Mouse (Mus musculus): ENCODE measurements around the gene Prodh2. TPM values are rescaled to one million over a fixed set of nuclear protein-coding genes. Genes with fewer than 3 reads are reported as not detected.
"Not testable (repeated sequence)": the region's sequence is repeated elsewhere in the genome, so short reads cannot be mapped to it uniquely, and the experiment has no call there.

Gene Prodh2
- polyA plus RNA-seq, 1 experiment from 2014 or later: not detected

DNA sequence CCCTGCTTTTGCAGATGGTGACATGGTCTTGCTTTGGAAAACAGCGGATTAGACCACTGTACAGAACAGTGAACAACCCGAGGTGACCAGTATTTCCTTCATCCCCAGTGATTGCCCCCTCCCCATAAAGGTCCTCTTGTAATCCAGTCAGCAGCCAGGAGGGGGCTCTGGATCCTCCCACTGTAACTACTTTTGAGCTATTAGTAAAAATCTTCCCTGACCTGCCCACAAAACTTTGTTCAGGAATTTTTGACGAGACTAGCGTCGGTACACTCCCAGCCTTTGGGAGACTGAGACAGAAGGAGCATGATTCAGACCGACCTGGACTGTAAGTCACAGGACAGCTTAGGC, 2.5 kb upstream of the Prodh2 start:
- 14% methylated on average over 6 of the region's 6 CpGs for WGBS
- no peak overlapping the region for H3K4me3 ChIP-seq
- no peak for ATAC-seq (ENCODE audit: insufficient number of reproducible peaks, insufficient read depth, low FRiP score, low TSS enrichment)

DNA sequence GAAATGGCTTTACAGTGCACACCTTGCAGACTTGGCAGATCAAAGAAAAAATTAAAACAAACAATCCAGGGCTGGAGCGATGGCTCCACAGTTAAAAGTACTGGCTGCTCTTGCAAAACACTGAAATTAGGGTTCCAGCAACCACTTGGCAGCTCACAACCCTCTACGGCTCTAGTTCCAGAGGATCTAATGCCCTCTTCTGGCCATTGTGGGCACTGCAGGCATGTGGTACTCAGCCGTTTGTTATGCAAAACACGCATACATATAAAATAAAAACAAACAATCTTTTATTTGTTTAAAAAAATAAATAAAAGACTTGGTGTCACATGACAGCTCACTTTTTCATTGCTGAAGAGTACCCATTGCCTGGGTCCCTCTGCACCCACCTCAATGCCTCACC, 657 bp upstream of the Prodh2 start:
- H3K9ac ChIP-seq: no peak overlapping the region
- H3K36me3 ChIP-seq: no peaks in the 10 kb centered on the region
- ATAC-seq (ENCODE audit: insufficient number of reproducible peaks, insufficient read depth, low FRiP score, low TSS enrichment): no peak
- H3K4me1 ChIP-seq: no peaks in the 10 kb centered on the region
- no peak overlapping the region for H3K4me2 ChIP-seq (replicated peaks)
- peaks cover 7% of the 10 kb centered on the region; the same call in 1 of the 2 replicates for H3K27me3 ChIP-seq
- WGBS: 15% methylated on average over 4 of the region's 4 CpGs
- no peak overlapping the region for H3K27ac ChIP-seq
- no peaks in the 10 kb centered on the region for H3K9me3 ChIP-seq
- H3K4me3 ChIP-seq: no peak overlapping the region

More for the DNA sequence above, 2.5 kb upstream of the Prodh2 start:
- Histone ChIP-seq H3K4me2 (replicated peaks) (no peak overlapping the region), H3K9me3 (no peaks in the 10 kb centered on the region), H3K27ac (no peak overlapping the region), H3K4me1 (no peaks in the 10 kb centered on the region), H3K9ac (no peak overlapping the region), H3K27me3 (peaks cover 7% of the 10 kb centered on the region; the same call in 1 of the 2 replicates), H3K36me3 (no peaks in the 10 kb centered on the region)

DNA sequence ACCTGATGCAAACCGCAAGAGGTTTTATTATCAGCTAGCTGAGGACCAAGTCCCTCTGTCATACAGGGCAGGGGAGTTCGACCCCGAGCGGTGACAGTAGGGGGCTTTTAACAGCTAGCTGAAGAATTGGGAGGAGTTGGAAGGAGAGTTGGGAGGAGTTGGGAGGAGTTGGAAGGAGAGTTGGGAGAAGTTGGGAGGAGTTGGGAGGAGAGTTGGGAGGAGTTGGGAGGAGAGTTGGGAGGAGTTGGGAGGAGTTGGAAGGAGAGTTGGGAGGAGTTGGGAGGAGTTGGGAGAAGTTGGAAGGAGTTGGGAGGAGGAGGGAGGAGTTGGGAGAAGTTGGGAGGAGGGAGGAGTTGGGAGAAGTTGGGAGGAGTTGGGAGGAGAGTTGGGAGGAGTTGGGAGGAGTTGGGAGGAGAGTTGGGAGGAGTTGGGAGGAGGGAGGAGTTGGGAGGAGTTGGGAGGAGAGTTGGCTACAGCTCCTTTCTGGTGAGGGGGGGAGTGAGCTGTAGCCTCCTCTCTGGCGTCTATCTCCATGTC, 2.2 kb downstream of the Prodh2 start:
- not testable (repeated sequence) for H3K27me3 ChIP-seq; H3K9ac ChIP-seq; H3K36me3 ChIP-seq; H3K9me3 ChIP-seq; H3K4me2 ChIP-seq (replicated peaks); ATAC-seq (ENCODE audit: insufficient number of reproducible peaks, insufficient read depth, low FRiP score, low TSS enrichment); H3K27ac ChIP-seq; H3K4me3 ChIP-seq; H3K4me1 ChIP-seq
- 60% methylated on average over 5 of the region's 5 CpGs for WGBS

DNA sequence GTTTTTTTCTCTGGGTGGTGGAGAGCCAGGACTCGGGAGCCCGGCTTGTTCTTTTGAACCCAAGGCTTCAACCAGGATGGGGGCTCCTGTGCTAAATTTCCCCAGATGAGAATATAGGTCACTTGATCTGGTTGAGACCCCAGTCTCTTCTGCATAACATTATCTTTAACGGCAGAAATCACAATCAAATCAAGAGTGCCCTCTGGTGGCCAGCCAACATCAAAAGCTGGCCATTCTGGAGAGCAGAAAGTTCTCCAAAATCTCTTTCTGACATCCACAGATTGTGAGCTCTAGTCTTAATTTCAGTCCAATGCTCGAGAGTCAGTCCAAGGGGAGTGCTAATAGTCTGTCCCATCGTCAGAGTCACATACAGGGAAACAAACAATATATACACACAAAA, 7.7 kb downstream of the Prodh2 start:
- not testable (repeated sequence) for ATAC-seq (ENCODE audit: insufficient number of reproducible peaks, insufficient read depth, low FRiP score, low TSS enrichment); H3K4me3 ChIP-seq; H3K9ac ChIP-seq; H3K9me3 ChIP-seq; H3K27me3 ChIP-seq; H3K36me3 ChIP-seq; H3K27ac ChIP-seq; H3K4me2 ChIP-seq (replicated peaks); H3K4me1 ChIP-seq
- whole genome bisulfite sequencing: 72% methylated on average over 5 of the region's 5 CpGs

DNA sequence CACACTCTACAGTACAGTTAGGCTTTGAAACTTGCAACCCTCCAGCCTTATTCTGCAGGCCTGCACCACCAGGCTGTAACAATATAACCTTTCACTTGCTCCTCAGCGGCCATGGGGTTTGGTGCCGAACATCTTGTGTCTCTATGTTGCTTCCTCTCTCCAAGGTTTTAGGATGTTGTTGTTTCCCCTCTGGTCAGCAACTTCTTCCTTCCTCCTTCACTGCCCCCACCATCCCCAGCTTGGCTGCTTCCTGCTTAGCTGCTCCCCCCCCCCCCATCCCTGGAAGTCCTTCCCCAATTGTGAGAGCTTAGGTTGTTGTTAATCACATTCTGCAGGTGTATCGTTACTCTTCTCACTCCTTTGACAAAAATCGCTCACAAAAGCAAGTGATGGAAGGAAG, 14.6 kb downstream of the Prodh2 start:
- H3K9ac ChIP-seq: no peak overlapping the region
- no peaks in the 10 kb centered on the region for H3K36me3 ChIP-seq
- 59% methylated on average over 4 of the region's 4 CpGs for WGBS
- H3K27me3 ChIP-seq: no peaks in the 10 kb centered on the region
- H3K4me2 ChIP-seq (replicated peaks): no peak overlapping the region
- H3K4me3 ChIP-seq: no peak overlapping the region
- no peak overlapping the region for H3K27ac ChIP-seq
- no peaks in the 10 kb centered on the region for H3K9me3 ChIP-seq
- ATAC-seq (ENCODE audit: insufficient number of reproducible peaks, insufficient read depth, low FRiP score, low TSS enrichment): no peak
- H3K4me1 ChIP-seq: no peaks in the 10 kb centered on the region

DNA sequence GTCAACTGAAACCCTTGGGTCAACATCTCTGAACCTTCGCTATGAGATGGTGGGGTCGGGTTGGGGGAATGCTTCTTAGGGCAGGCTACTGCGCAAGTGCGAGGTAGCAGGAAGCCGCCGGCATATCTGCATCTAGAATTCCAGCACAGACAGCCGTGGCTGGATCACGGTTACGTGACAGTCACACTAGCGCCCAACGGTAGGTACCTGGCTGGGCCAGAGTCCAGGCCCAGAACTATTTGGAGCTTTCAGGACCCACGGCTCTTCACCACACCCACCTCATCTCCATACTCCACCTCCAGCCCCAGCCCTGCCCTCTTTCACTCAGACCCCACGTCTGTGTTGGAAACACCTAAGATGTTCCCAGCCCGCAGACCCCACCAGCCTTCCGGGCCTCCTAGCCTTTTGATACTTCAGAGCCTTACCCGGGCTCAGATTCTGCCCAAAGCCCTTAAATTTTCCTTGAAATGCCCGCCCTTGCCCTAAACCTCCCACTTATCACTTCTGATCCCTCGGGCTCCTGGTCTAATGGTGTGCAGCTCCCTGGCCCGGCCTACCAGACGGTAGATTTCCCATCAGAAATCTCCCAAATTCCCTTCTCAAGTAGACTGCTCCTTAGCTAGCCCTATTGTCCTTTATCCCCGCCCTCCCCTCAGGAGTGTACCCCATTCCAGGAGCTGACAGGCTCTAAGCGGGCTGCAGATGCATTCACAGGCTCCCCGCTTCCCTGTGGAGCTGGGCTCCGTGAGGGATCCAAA, 21.8 kb downstream of the Prodh2 start:
- no peaks in the 10 kb centered on the region for H3K9me3 ChIP-seq
- 56% methylated on average over 24 of the region's 24 CpGs for WGBS
- H3K4me3 ChIP-seq: no peak overlapping the region
- H3K4me2 ChIP-seq (replicated peaks): no peak overlapping the region
- no peaks in the 10 kb centered on the region for H3K36me3 ChIP-seq
- no peaks in the 10 kb centered on the region; the same call in 1 of the 2 replicates for H3K27me3 ChIP-seq
- ATAC-seq (ENCODE audit: insufficient number of reproducible peaks, insufficient read depth, low FRiP score, low TSS enrichment): no peak
- H3K4me1 ChIP-seq: no peaks in the 10 kb centered on the region
- H3K27ac ChIP-seq: no peak overlapping the region
- no peak overlapping the region for H3K9ac ChIP-seq

DNA sequence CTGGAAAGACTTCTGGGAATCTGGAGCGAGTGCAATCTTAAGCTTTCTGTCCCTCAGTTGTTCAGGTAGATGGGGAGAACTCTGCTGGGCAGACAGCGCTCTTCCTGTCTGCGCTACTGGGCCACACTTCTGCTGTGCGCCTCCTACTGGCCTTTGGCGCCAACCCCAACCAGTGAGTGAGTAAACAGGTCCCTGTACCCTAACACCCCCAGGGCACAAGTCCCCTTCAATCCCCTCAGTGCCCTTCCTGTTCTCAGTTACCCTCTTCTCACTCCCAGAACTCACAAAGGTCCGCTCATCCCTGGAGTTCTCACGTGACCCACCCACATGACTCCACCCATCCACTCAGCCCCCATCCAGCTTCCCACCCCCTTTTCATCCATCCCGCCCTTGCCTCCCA, 24.9 kb downstream of the Prodh2 start:
- 29% methylated on average over 8 of the region's 8 CpGs for WGBS
- no peak for ATAC-seq (ENCODE audit: insufficient number of reproducible peaks, insufficient read depth, low FRiP score, low TSS enrichment)
- no peak overlapping the region for H3K4me3 ChIP-seq

DNA sequence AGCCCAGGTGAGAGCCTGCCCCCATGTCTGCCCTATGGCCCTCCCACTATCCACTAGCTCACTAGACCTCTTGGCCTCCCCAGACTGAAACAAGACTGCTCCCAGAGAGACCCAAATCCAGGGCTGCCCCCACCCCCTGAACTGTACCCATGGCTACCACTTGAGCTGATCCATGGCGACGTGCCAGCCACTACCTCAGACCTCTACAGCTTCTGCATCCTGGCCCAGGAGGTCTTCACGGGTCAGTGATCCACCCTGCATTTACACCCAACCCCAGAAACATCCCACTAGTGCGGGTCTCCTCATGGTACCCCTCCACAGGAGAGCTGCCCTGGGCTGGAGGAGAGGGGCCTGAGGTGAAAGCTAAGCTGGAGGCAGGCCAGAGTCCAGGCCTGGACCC, 27.0 kb downstream of the Prodh2 start:
- no peak for ATAC-seq (ENCODE audit: insufficient number of reproducible peaks, insufficient read depth, low FRiP score, low TSS enrichment)
- Histone ChIP-seq H3K36me3 (peaks cover 29% of the 10 kb centered on the region), H3K4me2 (replicated peaks) (no peak overlapping the region), H3K27me3 (no peaks in the 10 kb centered on the region), H3K4me3 (no peak overlapping the region), H3K27ac (no peak overlapping the region), H3K9ac (no peak overlapping the region), H3K4me1 (no peaks in the 10 kb centered on the region), H3K9me3 (no peaks in the 10 kb centered on the region)
- WGBS: 75% methylated on average over 4 of the region's 4 CpGs

More for the DNA sequence above, 24.9 kb downstream of the Prodh2 start:
- Histone ChIP-seq H3K4me1 (no peaks in the 10 kb centered on the region), H3K4me2 (replicated peaks) (no peak overlapping the region), H3K9ac (no peak overlapping the region), H3K36me3 (peaks cover 10% of the 10 kb centered on the region), H3K27me3 (no peaks in the 10 kb centered on the region; the same call in 1 of the 2 replicates), H3K27ac (no peak overlapping the region), H3K9me3 (no peaks in the 10 kb centered on the region)

DNA sequence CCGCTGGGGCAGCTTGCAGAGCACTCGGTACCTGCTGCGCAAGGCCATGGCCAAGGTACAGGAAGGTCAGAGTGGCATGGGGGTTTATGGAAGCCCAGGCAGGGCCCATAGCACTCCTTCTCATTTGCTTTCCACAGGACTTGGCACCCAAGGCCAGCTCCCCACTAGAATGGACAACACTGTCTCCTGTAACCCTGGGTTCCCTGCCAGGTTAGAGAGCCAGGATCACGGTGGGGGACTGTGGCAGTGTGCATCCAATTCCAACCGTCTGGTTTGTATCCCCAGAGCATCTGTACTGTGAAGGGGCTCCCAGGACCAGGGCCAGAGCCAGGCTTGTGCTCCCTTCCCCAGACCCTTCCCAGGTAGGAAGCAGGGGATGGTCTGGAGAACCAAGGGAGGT, 27.4 kb downstream of the Prodh2 start:
- Histone ChIP-seq H3K4me3 (no peak overlapping the region), H3K27ac (no peak overlapping the region), H3K27me3 (no peaks in the 10 kb centered on the region), H3K4me1 (peaks cover 2% of the 10 kb centered on the region), H3K9me3 (no peaks in the 10 kb centered on the region), H3K36me3 (peaks cover 30% of the 10 kb centered on the region), H3K4me2 (replicated peaks) (no peak overlapping the region), H3K9ac (no peak overlapping the region; the same call in 1 of the 2 replicates)
- 78% methylated on average over 5 of the region's 5 CpGs for WGBS
- ATAC-seq (ENCODE audit: insufficient number of reproducible peaks, insufficient read depth, low FRiP score, low TSS enrichment): no peak

DNA sequence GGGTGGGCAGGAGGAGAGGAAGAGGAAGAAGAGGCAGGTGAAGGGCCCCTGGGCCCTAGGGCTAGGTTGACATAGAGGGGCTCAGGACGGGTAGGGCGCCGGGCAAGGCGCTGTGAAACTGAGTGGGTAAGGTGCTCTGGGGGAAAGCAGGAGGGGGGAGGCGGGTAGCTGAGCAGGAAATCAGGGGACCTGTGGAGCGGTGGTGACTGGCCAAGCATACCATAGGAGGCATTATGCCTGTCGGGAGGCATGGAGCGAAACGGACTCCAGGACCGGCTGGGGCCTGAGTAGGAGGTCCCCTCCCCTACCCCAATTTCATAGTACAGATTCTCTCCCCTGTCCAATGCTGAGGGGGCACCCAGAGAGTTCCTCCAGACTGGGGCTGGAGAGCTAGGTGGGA, 29.4 kb downstream of the Prodh2 start:
- H3K9me3 ChIP-seq: no peaks in the 10 kb centered on the region
- H3K27ac ChIP-seq: no peak overlapping the region
- H3K36me3 ChIP-seq: peaks cover 50% of the 10 kb centered on the region
- ATAC-seq (ENCODE audit: insufficient number of reproducible peaks, insufficient read depth, low FRiP score, low TSS enrichment): no peak
- no peak overlapping the region for H3K4me2 ChIP-seq (replicated peaks)
- H3K9ac ChIP-seq: no peak overlapping the region
- WGBS: 73% methylated on average over 10 of the region's 10 CpGs
- H3K4me1 ChIP-seq: peaks cover 13% of the 10 kb centered on the region
- H3K4me3 ChIP-seq: no peak overlapping the region
- H3K27me3 ChIP-seq: no peaks in the 10 kb centered on the region

DNA sequence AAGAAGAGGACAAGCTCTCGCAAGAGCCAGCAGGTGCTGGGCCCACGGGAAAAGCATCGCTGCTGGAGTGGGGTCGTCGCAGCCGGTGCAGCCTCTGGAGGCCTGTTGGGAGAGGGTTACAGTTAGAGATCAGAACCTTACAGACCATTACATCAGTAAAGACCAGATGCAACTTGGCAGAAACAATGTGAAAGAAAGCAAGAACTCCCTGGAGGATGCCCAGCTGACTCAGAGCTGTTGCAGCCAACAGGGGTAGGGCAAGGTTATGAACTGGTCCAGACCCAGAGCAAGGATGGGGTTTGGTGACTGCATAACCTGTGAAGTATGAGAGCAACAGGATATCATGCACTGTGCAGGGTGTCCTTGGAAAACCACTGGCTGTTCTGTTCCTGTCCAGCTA, 31.1 kb downstream of the Prodh2 start:
- no peak for ATAC-seq (ENCODE audit: insufficient number of reproducible peaks, insufficient read depth, low FRiP score, low TSS enrichment)
- WGBS: 84% methylated on average over 6 of the region's 6 CpGs
- H3K27ac ChIP-seq: no peak overlapping the region
- no peak overlapping the region for H3K9ac ChIP-seq
- H3K4me3 ChIP-seq: no peak overlapping the region
- peaks cover 13% of the 10 kb centered on the region for H3K4me1 ChIP-seq
- H3K4me2 ChIP-seq (replicated peaks): no peak overlapping the region
- H3K9me3 ChIP-seq: no peaks in the 10 kb centered on the region
- no peaks in the 10 kb centered on the region for H3K27me3 ChIP-seq
- peaks cover 66% of the 10 kb centered on the region for H3K36me3 ChIP-seq

DNA sequence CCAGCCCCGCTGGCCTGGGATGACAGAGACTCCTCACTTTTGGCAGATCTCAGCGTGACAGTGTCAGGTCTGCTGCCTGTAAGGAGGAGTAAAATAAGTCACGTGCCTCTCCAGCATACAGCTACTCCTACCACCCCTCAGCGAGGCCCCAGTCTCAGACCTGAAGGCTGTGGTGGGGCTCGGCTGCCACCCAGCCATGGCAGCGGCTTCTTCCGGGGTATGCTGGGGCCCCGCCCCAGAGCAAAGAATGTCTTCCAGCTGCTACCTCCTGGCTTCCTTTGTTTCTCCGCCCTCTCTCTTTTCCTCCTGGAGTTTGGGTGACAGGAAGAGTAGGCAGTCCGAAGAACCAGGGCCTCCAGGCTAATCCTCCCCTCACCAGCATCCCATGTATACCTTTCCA, 32.5 kb downstream of the Prodh2 start:
- WGBS: 22% methylated on average over 10 of the region's 10 CpGs
- H3K9me3 ChIP-seq: no peaks in the 10 kb centered on the region
- H3K27me3 ChIP-seq: no peaks in the 10 kb centered on the region
- H3K4me1 ChIP-seq: peaks cover 13% of the 10 kb centered on the region
- H3K4me3 ChIP-seq: no peak overlapping the region
- H3K27ac ChIP-seq: peak overlapping the region; percentile 61
- H3K4me2 ChIP-seq (replicated peaks): peak overlapping the region; percentile 27
- H3K9ac ChIP-seq: no peak overlapping the region; the same call in 1 of the 2 replicates
- ATAC-seq (ENCODE audit: insufficient number of reproducible peaks, insufficient read depth, low FRiP score, low TSS enrichment): no peak
- H3K36me3 ChIP-seq: peaks cover 79% of the 10 kb centered on the region
